Mouse (Mus musculus) small intestine, adult 2 months (tissue): ENCODE measurements around the gene Fam131b. TPM values are rescaled to one million over a fixed set of nuclear protein-coding genes. Genes with fewer than 3 reads are reported as not detected.

Source experiments
- H3K27ac ChIP-seq: fragments of 200-500 bp; 2 replicates; pipeline ENCODE4 v1.5.1; 2012; ENCODE audit warnings: low read depth, low read length, control low read depth, inconsistent platforms; ENCODE audit not compliant: insufficient read depth
- H3K27me3 ChIP-seq: fragments of 200-500 bp; 2 replicates; pipeline ENCODE4 v1.6.1; 2012; ENCODE audit warnings: mild to moderate bottlenecking, moderate library complexity, low read length, inconsistent platforms; ENCODE audit not compliant: control insufficient read depth, insufficient read depth
- H3K36me3 ChIP-seq: fragments of 200-500 bp; 2 replicates; pipeline ENCODE4 v1.6.1; 2012; ENCODE audit warnings: mild to moderate bottlenecking, low read length, control low read depth, inconsistent platforms; ENCODE audit not compliant: control insufficient read depth, insufficient read depth
- H3K4me1 ChIP-seq: fragments of 200-500 bp; 2 replicates; pipeline ENCODE4 v1.6.1; 2012; ENCODE audit warnings: low read length, inconsistent platforms, mixed read lengths; ENCODE audit not compliant: control insufficient read depth, insufficient read depth, insufficient read length
- H3K4me3 ChIP-seq: fragments of 200-500 bp; 2 replicates; pipeline ENCODE4 v1.5.1; 2012; ENCODE audit warnings: low read depth, mild to moderate bottlenecking, control low read depth, inconsistent platforms, low read length, moderate library complexity
- CTCF ChIP-seq: fragments of 200-500 bp; IDR thresholded peaks from 2 replicates; pipeline ENCODE4 v1.5.1; 2012; ENCODE audit warnings: low read depth, mild to moderate bottlenecking, control low read depth, inconsistent platforms, low read length, moderate library complexity, mixed read lengths; ENCODE audit not compliant: insufficient replicate concordance, insufficient read length; ENCODE audit errors: extremely low read depth
- POLR2A ChIP-seq: fragments of 200-500 bp; IDR thresholded peaks from 2 replicates; pipeline ENCODE4 v1.6.1; 2012; ENCODE audit warnings: low read depth, mild to moderate bottlenecking, control low read depth, inconsistent platforms, low read length, moderate library complexity
- WGBS: fragments of 180-500 bp; shearing (Covaris S2); methylation state at CpG from one replicate; pipeline ENCODE4 v1.1.7; 2018; 5-methylcytosine and 5-hydroxymethylcytosine counted together
- polyA plus RNA-seq: library from polyadenylated mRNA; depleted of rRNA; stranded (reverse); fragments of >200 nt; gene quantifications from 2 replicates; pipeline ENCODE4 v1.2.3, GENCODE M21; 2012; rRNA removed

Gene Fam131b
- 0.10 and 0.19 TPM in 2 replicates for polyA plus RNA-seq

GRCm38 (mm10) chr6:42324482-42325267 is at the start of gene Fam131b:
Gene Fam131b (minus strand): TSS chr6:42324643.
- peaks cover 3% of the 10 kb centered on the region; the same call in 1 of the 2 replicates for H3K4me1 ChIP-seq
- no peak for TF ChIP-seq POLR2A
- no peak for TF ChIP-seq CTCF
- peak within 1 kb of the TSS; percentile 47 for H3K4me3 ChIP-seq
- H3K27me3 ChIP-seq = peaks cover 27% of the 10 kb centered on the region
- no peak within 1 kb of the TSS for H3K27ac ChIP-seq
- no peaks in the 10 kb centered on the region for H3K36me3 ChIP-seq
- 2% methylated on average over 47 of the region's 68 CpGs for WGBS

GRCm38 (mm10) chr6:42373669-42374430 is 49.4 kb upstream of the Fam131b start:
- no peak overlapping the region for H3K4me3 ChIP-seq

GRCm38 (mm10) chr6:42372816-42373547 is 48.5 kb upstream of the Fam131b start, which contains the start of gene Epha1:
Gene Epha1 (minus strand): TSS chr6:42373268.
- TF ChIP-seq CTCF (peak; percentile 26; the same call in 1 of the 2 replicates), POLR2A (peak; percentile 89)
- Histone ChIP-seq H3K4me1 (peaks cover 12% of the 10 kb centered on the region), H3K27me3 (no peaks in the 10 kb centered on the region), H3K27ac (peak within 1 kb of the TSS; percentile 96), H3K36me3 (no peaks in the 10 kb centered on the region), H3K4me3 (peak within 1 kb of the TSS; percentile 96)
- 1% methylated on average over 36 of the region's 36 CpGs for WGBS

More at GRCm38 (mm10) chr6:42373669-42374430, 49.4 kb upstream of the Fam131b start:
- H3K36me3 ChIP-seq = no peaks in the 10 kb centered on the region
- H3K27me3 ChIP-seq = no peaks in the 10 kb centered on the region
- TF ChIP-seq CTCF (no peak), POLR2A (no peak)
- H3K27ac ChIP-seq = no peak overlapping the region
- H3K4me1 ChIP-seq = peaks cover 12% of the 10 kb centered on the region
- WGBS = 39% methylated on average over 7 of the region's 7 CpGs

GRCm38 (mm10) chr6:42372421-42372815 is 48.0 kb upstream of the Fam131b start:
- 55% methylated on average over 9 of the region's 9 CpGs for WGBS
- H3K27me3 ChIP-seq = no peaks in the 10 kb centered on the region
- peak overlapping the region; percentile 96 for H3K4me3 ChIP-seq
- no peak for TF ChIP-seq POLR2A
- no peak for TF ChIP-seq CTCF
- peaks cover 4% of the 10 kb centered on the region for H3K36me3 ChIP-seq
- peaks cover 16% of the 10 kb centered on the region for H3K4me1 ChIP-seq
- peak overlapping the region; percentile 96 for H3K27ac ChIP-seq

GRCm38 (mm10) chr6:42372001-42372400 is 47.6 kb upstream of the Fam131b start:
- 52% methylated on average over 3 of the region's 3 CpGs for WGBS
- peak overlapping the region; percentile 96 for H3K27ac ChIP-seq
- peak overlapping the region; percentile 96 for H3K4me3 ChIP-seq
- H3K36me3 ChIP-seq = peaks cover 8% of the 10 kb centered on the region
- H3K4me1 ChIP-seq = peaks cover 16% of the 10 kb centered on the region
- no peak for TF ChIP-seq POLR2A
- TF ChIP-seq CTCF = no peak
- H3K27me3 ChIP-seq = no peaks in the 10 kb centered on the region

- Histone ChIP-seq H3K36me3 (peaks cover 12% of the 10 kb centered on the region), H3K27ac (peak overlapping the region; percentile 96), H3K4me3 (peak overlapping the region; percentile 32), H3K4me1 (peaks cover 16% of the 10 kb centered on the region), H3K27me3 (no peaks in the 10 kb centered on the region)
- TF ChIP-seq POLR2A (no peak; the same call in 1 of the 2 replicates), CTCF (no peak)
- WGBS = 49% methylated on average over 4 of the region's 4 CpGs
Measured at GRCm38 (mm10) chr6:42370630-42371363, 46.4 kb upstream of the Fam131b start.

GRCm38 (mm10) chr6:42369870-42370269 is 45.4 kb upstream of the Fam131b start:
- TF ChIP-seq POLR2A (no peak), CTCF (no peak)
- H3K36me3 ChIP-seq = peaks cover 19% of the 10 kb centered on the region
- peak overlapping the region; percentile 65 for H3K27ac ChIP-seq
- no peaks in the 10 kb centered on the region for H3K27me3 ChIP-seq
- WGBS = 15% methylated on average over 3 of the region's 3 CpGs
- peaks cover 16% of the 10 kb centered on the region for H3K4me1 ChIP-seq
- no peak overlapping the region for H3K4me3 ChIP-seq
